ENCODE assay signal across 8 mouse cellular contexts in the genomic region with DNA sequence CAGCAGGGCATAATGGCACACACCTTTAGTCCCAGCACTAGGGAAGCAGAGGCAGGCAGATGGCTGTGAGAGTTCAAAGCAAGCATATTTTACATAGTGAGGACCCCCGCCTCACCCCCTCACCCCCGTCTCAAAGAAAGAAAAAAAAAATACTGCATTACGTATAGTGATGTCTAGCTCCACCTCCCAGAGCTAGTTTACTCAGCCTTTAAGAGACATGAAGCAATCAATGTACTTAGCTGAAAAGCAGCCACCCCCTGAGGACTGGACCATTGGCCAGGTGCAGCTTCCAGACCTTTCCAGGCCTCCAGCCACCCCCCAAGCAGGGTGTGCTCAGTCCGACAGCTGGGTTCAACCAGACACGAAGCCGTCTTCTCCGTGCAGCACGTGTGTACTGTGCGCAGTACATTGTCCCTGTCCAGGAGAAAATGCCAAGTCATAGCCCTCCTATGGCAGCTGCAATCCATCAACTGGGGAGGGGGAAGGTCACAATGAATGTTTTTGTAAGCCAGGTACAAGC. TPM values are rescaled to one million over a fixed set of nuclear protein-coding genes. Genes with fewer than 3 reads are reported as not detected.
A peak's percentile ranks its signal among the peaks of the same experiment; 100 is the strongest.
DNase-seq lines count a peak whose midpoint lies in the region; ATAC-seq and TF ChIP-seq lines count a peak whose summit lies in the region.

No protein-coding gene starts in this region.

- peak overlapping the region; percentile 92 for H3K27ac ChIP-seq in embryonic fibroblast, embryonic 13.5 days (ENCODE audit: insufficient read depth, low read length)
- peak overlapping the region; percentile 74 for H3K27ac ChIP-seq in hindbrain, embryonic 12.5 days
- no peak overlapping the region for H3K27ac ChIP-seq in liver, adult 2 months (replicated peaks; ENCODE audit: insufficient read depth, low read depth, low read length)
- H3K27ac ChIP-seq in midbrain, embryonic 13.5 days, result peak overlapping the region; percentile 79; the same call in 1 of the 2 replicates

- ATAC-seq in hindbrain, embryonic 12.5 days (ENCODE audit: low FRiP score), result peak; percentile 41; the same call in 1 of the 2 replicates
- ATAC-seq in midbrain, embryonic 13.5 days, result peak; percentile 74
- no peak for ATAC-seq in activated CD4-positive, CD25-positive, alpha-beta regulatory T cell, adult 4 months

- no peak overlapping the region for H3K9ac ChIP-seq in hindbrain, embryonic 12.5 days
- no peak overlapping the region for H3K9ac ChIP-seq in liver, adult 2 months (ENCODE audit: low read depth, low read length)
- 0 out of 2 replicates have a peak overlapping the region, but pooled peaks have one; percentile 57 for H3K9ac ChIP-seq in midbrain, embryonic 13.5 days (replicated peaks)

- peak overlapping the region; percentile 52 for H3K4me2 ChIP-seq in hindbrain, embryonic 12.5 days (replicated peaks)
- H3K4me2 ChIP-seq in midbrain, embryonic 13.5 days (replicated peaks), result peak overlapping the region; percentile 56

- no peaks in the 10 kb centered on the region for H3K36me3 ChIP-seq in hindbrain, embryonic 12.5 days
- H3K36me3 ChIP-seq in liver, adult 2 months (ENCODE audit: control insufficient read depth, insufficient read depth, low read length), result no peaks in the 10 kb centered on the region
- H3K36me3 ChIP-seq in midbrain, embryonic 13.5 days, result no peaks in the 10 kb centered on the region

- TF ChIP-seq CTCF in embryonic fibroblast, embryonic 13.5 days (IDR thresholded peaks at IDR 0.05; ENCODE audit: borderline replicate concordance, insufficient read depth, low read length), result no peak
- no peak for TF ChIP-seq CTCF in liver, adult 2 months (IDR thresholded peaks at IDR 0.05; ENCODE audit: low read depth, low read length)

- peak; percentile 45 for DNase-seq in adrenal gland, adult 2 months
- DNase-seq in adrenal gland, adult 8-10 months, result no peak
- DNase-seq in brain, adult 2 months (ENCODE audit: low read depth, low spot score), result peak; percentile 33
- no peak for DNase-seq in liver, adult 2 months (ENCODE audit: extremely low read depth, low read depth, low spot score)

- no peaks in the 10 kb centered on the region for H3K4me1 ChIP-seq in embryonic fibroblast, embryonic 13.5 days (ENCODE audit: control insufficient read depth, insufficient read depth, low read length)
- no peaks in the 10 kb centered on the region for H3K4me1 ChIP-seq in hindbrain, embryonic 12.5 days
- H3K4me1 ChIP-seq in liver, adult 2 months (ENCODE audit: control insufficient read depth, insufficient read depth, low read length), result no peaks in the 10 kb centered on the region
- H3K4me1 ChIP-seq in midbrain, embryonic 13.5 days (replicated peaks), result no peaks in the 10 kb centered on the region

- H3K27me3 ChIP-seq in hindbrain, embryonic 12.5 days, result no peaks in the 10 kb centered on the region
- no peaks in the 10 kb centered on the region for H3K27me3 ChIP-seq in liver, adult 2 months (ENCODE audit: control insufficient read depth, insufficient read depth, low read length)
- no peaks in the 10 kb centered on the region for H3K27me3 ChIP-seq in midbrain, embryonic 13.5 days

- peak overlapping the region; percentile 49 for H3K4me3 ChIP-seq in embryonic fibroblast, embryonic 13.5 days (ENCODE audit: insufficient read depth, low read length)
- H3K4me3 ChIP-seq in hindbrain, embryonic 12.5 days, result peak overlapping the region; percentile 39
- peak overlapping the region; percentile 30; the same call in 1 of the 2 replicates for H3K4me3 ChIP-seq in liver, adult 2 months (ENCODE audit: insufficient read depth, low read depth, low read length)
- peak overlapping the region; percentile 44 for H3K4me3 ChIP-seq in midbrain, embryonic 13.5 days (replicated peaks)

- H3K79me2 ChIP-seq in liver, adult 2 months (ENCODE audit: control insufficient read depth, insufficient read depth, low read length), result no peaks in the 10 kb centered on the region

- no peaks in the 10 kb centered on the region for H3K9me3 ChIP-seq in hindbrain, embryonic 12.5 days (replicated peaks)
- no peaks in the 10 kb centered on the region for H3K9me3 ChIP-seq in midbrain, embryonic 13.5 days

- WGBS in hindbrain, embryonic 12.5 days, result 33% methylated on average over 9 of the region's 9 CpGs
- 14% methylated on average over 9 of the region's 9 CpGs for WGBS in liver, adult 2 months
- WGBS in midbrain, embryonic 13.5 days, result 42% methylated on average over 9 of the region's 9 CpGs

- TF ChIP-seq POLR2A in embryonic fibroblast, embryonic 13.5 days (IDR thresholded peaks at IDR 0.05; ENCODE audit: low read depth, low read length), result no peak
- no peak for TF ChIP-seq POLR2A in liver, adult 2 months (IDR thresholded peaks at IDR 0.05; ENCODE audit: extremely low read depth, insufficient read depth, low read length)

RNA-seq across cellular contexts. Expression of a gene that starts 24.0 kb away (rescaled TPM):
- total RNA-seq in adrenal gland, adult 2 months (2021), result 100 to 1,000 TPM; 148 to 163 TPM
- polyA plus RNA-seq in adrenal gland, adult 2 months (2012; rRNA removed), result 19.1 and 27.3 TPM in 2 replicates
- total RNA-seq in adrenal gland, adult 8-10 months (2022), result 100 to 1,000 TPM; 171 to 259 (median 210) TPM
- 343 and 367 TPM in 2 replicates for polyA plus RNA-seq in embryonic fibroblast, embryonic 13.5 days (2011; ENCODE audit: insufficient read length, low read depth, missing spikeins)
- polyA plus RNA-seq in hindbrain, embryonic 12.5 days (2016; fragmentation: Nextera tagmentation; extraction: Ambion mirVana), result 283 and 286 TPM in 2 replicates
- 64.0 and 66.7 TPM in 2 replicates for total RNA-seq in liver, adult 2 months (2014; rRNA removed)
- polyA plus RNA-seq in liver, adult 2 months (2012; rRNA removed), result 23.5 and 25.4 TPM in 2 replicates
- 210 and 217 TPM in 2 replicates for polyA plus RNA-seq in midbrain, embryonic 13.5 days (2015; fragmentation: Nextera tagmentation; extraction: Ambion mirVana)
- polyA plus RNA-seq in activated CD4-positive, CD25-positive, alpha-beta regulatory T cell, adult 4 months (2017; shearing (Covaris generic)), result 100 to 1,000 TPM; 173 to 192 TPM

Comparison
In these comparisons a context has a peak if more than half of its experiments do, and no peak if none do; other contexts are left out.
1. DNase-seq: peak in adrenal gland, adult 2 months (single experiment) and brain, adult 2 months (single experiment); none in adrenal gland, adult 8-10 months (single experiment) and liver, adult 2 months (single experiment).
2. Peak in every context shown above with its lines, with median percentiles within 50 percentile points of each other: H3K4me3 ChIP-seq.